Mouse (Mus musculus) intestine, postnatal 0 days (tissue): ENCODE measurements around the gene Oas1c. TPM values are rescaled to one million over a fixed set of nuclear protein-coding genes. Genes with fewer than 3 reads are reported as not detected.

Source experiments
- ATAC-seq: fragments of 200-750 bp; cut with Nextera tagmentation; 2 replicates; pipeline ENCODE4 v1.8.0; 2017; ENCODE audit warnings: mild to moderate bottlenecking, moderate TSS enrichment, moderate library complexity
- H3K27ac ChIP-seq: fragments of 300-500 bp; sonication (generic); 2 replicates; pipeline ENCODE4 v1.5.1; 2014; ENCODE audit warnings: mild to moderate bottlenecking, low read depth, low read length, moderate library complexity
- H3K27me3 ChIP-seq: fragments of 300-500 bp; sonication (generic); replicated peaks from 2 replicates; pipeline ENCODE4 v1.6.1; 2014; ENCODE audit warnings: low read length, mixed read lengths; ENCODE audit not compliant: control insufficient read depth, insufficient read depth
- H3K36me3 ChIP-seq: fragments of 300-500 bp; sonication (generic); 2 replicates; pipeline ENCODE4 v1.6.1; 2014; ENCODE audit warnings: mild to moderate bottlenecking, moderate library complexity; ENCODE audit not compliant: control insufficient read depth, insufficient read depth
- H3K4me1 ChIP-seq: fragments of 300-500 bp; sonication (generic); replicated peaks from 2 replicates; pipeline ENCODE4 v1.6.1; 2014; ENCODE audit warnings: antibody characterized with exemption, low read length, mixed read lengths; ENCODE audit not compliant: control insufficient read depth, insufficient read depth
- H3K4me2 ChIP-seq: fragments of 300-500 bp; sonication (generic); replicated peaks from 2 replicates; pipeline ENCODE4 v1.6.1; 2014; ENCODE audit warnings: low read depth, mild to moderate bottlenecking, moderate library complexity
- H3K4me3 ChIP-seq: fragments of 300-500 bp; sonication (generic); 2 replicates; pipeline ENCODE4 v1.5.1; 2014; ENCODE audit warnings: low read depth, low read length
- H3K9ac ChIP-seq: fragments of 300-500 bp; sonication (generic); 2 replicates; pipeline ENCODE4 v1.6.1; 2014; ENCODE audit warnings: mild to moderate bottlenecking, low read depth, low read length
- H3K9me3 ChIP-seq: fragments of 300-500 bp; sonication (generic); 2 replicates; pipeline ENCODE4 v1.6.1; 2016; ENCODE audit warnings: mixed run types; ENCODE audit not compliant: control insufficient read depth
- CTCF ChIP-seq: sonication (generic); IDR thresholded peaks from 2 replicates; pipeline ENCODE4 v1.5.1; 2016; ENCODE audit warnings: low read depth, mild to moderate bottlenecking, control low read depth, antibody characterized with exemption, moderate library complexity
- WGBS: fragments of 180-500 bp; shearing (Covaris S2); extraction: QIAGEN DNeasy Blood & Tissue Kit; methylation state at CpG from one replicate; pipeline ENCODE4 v1.1.7; 2014; 5-methylcytosine and 5-hydroxymethylcytosine counted together
- polyA plus RNA-seq: library from polyadenylated mRNA; unstranded; fragments of >200 nt; fragmentation: Nextera tagmentation; extraction: Ambion mirVana; gene quantifications from 2 replicates; pipeline ENCODE4 v1.2.1, GENCODE M21; 2015

Gene Oas1c
- polyA plus RNA-seq, 1 experiment from 2014 or later: 1.2 TPM

DNA sequence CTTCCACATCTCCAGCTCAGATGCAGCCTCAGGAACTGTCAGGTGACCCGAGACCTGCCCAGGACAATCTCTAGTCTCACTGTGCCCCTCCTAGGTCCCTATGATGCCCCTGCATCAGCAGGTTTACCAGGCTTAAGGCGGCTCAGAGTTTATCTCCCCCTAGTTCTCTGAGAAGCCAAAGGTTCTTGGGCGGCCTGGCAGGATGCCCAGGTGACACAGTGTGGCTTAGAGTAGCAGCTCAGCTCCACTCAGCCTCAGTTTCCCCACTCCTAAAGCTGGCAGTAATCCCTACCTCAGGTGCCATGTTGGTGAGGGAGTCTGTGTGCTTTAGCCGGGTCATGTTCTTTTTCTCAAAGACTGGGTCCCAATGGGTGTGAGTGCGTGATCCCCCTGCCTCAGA, 35.5 kb downstream of the Oas1c start:
- no peak for ATAC-seq
- Histone ChIP-seq H3K9ac (no peak overlapping the region), H3K27me3 (no peaks in the 10 kb centered on the region), H3K4me1 (no peaks in the 10 kb centered on the region), H3K4me3 (no peak overlapping the region), H3K36me3 (no peaks in the 10 kb centered on the region), H3K4me2 (0 out of 2 replicates have a peak overlapping the region, but pooled peaks have one; percentile 44), H3K9me3 (no peaks in the 10 kb centered on the region), H3K27ac (no peak overlapping the region)
- no peak for TF ChIP-seq CTCF
- 77% methylated on average over 5 of the region's 5 CpGs for WGBS

DNA sequence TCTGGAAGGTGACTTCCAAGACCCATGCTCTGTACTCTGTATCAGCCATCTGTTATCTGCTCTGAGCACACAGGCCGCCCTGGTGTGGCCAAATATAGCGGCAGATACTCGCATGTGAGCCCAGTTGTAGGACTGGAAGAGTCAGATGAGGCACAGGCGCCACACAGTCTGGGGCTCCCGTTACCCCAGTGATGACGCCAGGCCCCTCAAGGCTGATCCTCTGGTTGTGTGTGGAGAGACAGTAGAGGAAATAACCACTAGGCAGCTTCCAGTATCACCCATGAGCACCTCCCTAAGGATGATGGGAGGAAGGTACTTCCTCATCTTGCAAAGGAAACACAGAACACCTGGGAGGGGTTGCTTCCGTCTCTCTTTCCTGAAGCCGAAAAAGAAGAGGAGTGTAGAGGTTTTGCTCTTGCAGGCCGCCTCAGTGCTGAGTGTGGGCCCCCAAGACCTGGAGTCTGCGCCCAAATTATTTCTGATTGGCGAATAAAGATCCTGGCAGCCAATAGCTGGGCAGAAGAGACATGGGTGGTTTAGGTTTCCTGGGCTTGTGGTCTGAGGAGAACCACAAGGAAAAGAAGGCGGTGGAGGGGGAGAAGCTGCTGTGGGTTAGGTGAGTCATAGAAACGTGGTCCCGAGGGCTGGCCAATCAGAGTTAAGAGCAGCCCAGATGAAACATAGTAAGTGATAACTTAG, 36.9 kb downstream of the Oas1c start:
- no peaks in the 10 kb centered on the region for H3K9me3 ChIP-seq
- no peak for TF ChIP-seq CTCF
- no peak overlapping the region for H3K4me3 ChIP-seq
- no peak for ATAC-seq
- H3K4me1 ChIP-seq: no peaks in the 10 kb centered on the region
- no peak overlapping the region for H3K27ac ChIP-seq
- H3K36me3 ChIP-seq: no peaks in the 10 kb centered on the region
- WGBS: 55% methylated on average over 14 of the region's 14 CpGs
- no peak overlapping the region for H3K4me2 ChIP-seq
- H3K9ac ChIP-seq: no peak overlapping the region
- no peaks in the 10 kb centered on the region for H3K27me3 ChIP-seq

- Histone ChIP-seq H3K4me3 (no peak overlapping the region), H3K4me1 (no peaks in the 10 kb centered on the region), H3K9me3 (no peaks in the 10 kb centered on the region), H3K9ac (no peak overlapping the region), H3K27me3 (no peaks in the 10 kb centered on the region), H3K36me3 (no peaks in the 10 kb centered on the region), H3K4me2 (no peak overlapping the region), H3K27ac (no peak overlapping the region)
- no peak for ATAC-seq
- WGBS: 61% methylated on average over 3 of the region's 3 CpGs
- no peak for TF ChIP-seq CTCF
Measured at GRCm38 (mm10) chr5:120769396-120769795, 42.9 kb downstream of the Oas1c start.

DNA sequence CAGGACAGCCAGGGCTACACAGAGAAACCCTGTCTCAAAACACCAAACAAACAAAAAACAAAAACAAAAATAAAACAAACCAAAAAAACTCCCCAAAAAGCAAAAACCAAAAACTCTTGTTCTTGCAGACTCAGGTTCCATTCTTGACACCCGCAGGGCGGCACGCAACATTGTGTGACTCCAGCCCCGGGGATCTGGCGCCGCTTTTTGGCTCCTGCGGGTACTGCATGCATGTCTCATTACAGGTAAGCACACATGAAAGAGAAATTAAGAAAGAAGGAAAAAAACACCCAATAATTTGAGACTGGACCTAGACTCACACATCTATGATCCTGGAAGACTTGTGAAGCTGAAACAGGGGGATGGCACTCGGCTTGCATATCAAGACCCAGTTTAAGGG, 47.3 kb downstream of the Oas1c start:
- no peaks in the 10 kb centered on the region for H3K36me3 ChIP-seq
- WGBS: 75% methylated on average over 8 of the region's 8 CpGs
- no peak overlapping the region for H3K4me3 ChIP-seq
- TF ChIP-seq CTCF: no peak
- H3K27ac ChIP-seq: no peak overlapping the region
- H3K4me1 ChIP-seq: no peaks in the 10 kb centered on the region
- H3K9ac ChIP-seq: no peak overlapping the region
- no peak for ATAC-seq
- H3K27me3 ChIP-seq: no peaks in the 10 kb centered on the region
- no peaks in the 10 kb centered on the region for H3K9me3 ChIP-seq
- no peak overlapping the region for H3K4me2 ChIP-seq

- Histone ChIP-seq H3K27ac (no peak overlapping the region), H3K27me3 (no peaks in the 10 kb centered on the region), H3K9me3 (no peaks in the 10 kb centered on the region), H3K9ac (no peak overlapping the region), H3K4me3 (no peak overlapping the region), H3K4me2 (no peak overlapping the region), H3K36me3 (no peaks in the 10 kb centered on the region), H3K4me1 (no peaks in the 10 kb centered on the region)
- no peak for ATAC-seq
- WGBS: 31% methylated on average over 6 of the region's 6 CpGs
- TF ChIP-seq CTCF: no peak
Measured at GRCm38 (mm10) chr5:120761901-120762300, 50.4 kb downstream of the Oas1c start.

- H3K4me2 ChIP-seq: no peak overlapping the region
- H3K4me3 ChIP-seq: no peak overlapping the region
- TF ChIP-seq CTCF: no peak
- no peaks in the 10 kb centered on the region for H3K36me3 ChIP-seq
- 80% methylated on average over 4 of the region's 4 CpGs for WGBS
- ATAC-seq: no peak
- H3K9me3 ChIP-seq: no peaks in the 10 kb centered on the region
- H3K9ac ChIP-seq: no peak overlapping the region
- H3K4me1 ChIP-seq: no peaks in the 10 kb centered on the region
- no peaks in the 10 kb centered on the region for H3K27me3 ChIP-seq
- no peak overlapping the region for H3K27ac ChIP-seq
Measured at GRCm38 (mm10) chr5:120754215-120754614, 58.1 kb downstream of the Oas1c start.
